Mouse (Mus musculus) thymus, postnatal 10 days (tissue): ENCODE data around the gene Olfr622.

ENCODE experiments used
- DNase-seq, 2 experiments: peaks; one replicate each; pipeline ENCODE4 v3.0.0; 2021; ENCODE audit warnings: low spot score in 2 of 2

Gene Olfr622

DNA sequence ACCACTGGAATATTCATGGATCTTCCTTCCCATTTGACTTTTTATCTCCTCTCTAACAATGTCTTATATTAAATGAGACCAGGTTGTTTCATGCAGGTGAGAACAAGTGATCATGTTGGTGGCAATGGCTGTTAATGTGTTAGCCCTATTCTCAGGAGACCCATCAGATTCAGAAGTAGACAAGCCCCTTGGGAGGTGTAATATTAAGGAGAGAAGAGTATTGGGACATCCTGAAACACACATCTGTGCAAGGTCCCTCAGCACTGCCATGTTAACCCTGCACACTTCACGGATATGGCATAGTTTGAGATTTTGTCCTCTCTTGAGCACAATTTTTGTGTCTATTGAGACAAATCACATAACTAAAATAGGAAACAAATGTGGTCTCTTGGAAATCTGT lies at the start of gene Olfr622:
TSS of gene Olfr622 (minus strand) at position 101 of the 400 bp plus-strand sequence.
- DNase-seq, result no peak

DNA sequence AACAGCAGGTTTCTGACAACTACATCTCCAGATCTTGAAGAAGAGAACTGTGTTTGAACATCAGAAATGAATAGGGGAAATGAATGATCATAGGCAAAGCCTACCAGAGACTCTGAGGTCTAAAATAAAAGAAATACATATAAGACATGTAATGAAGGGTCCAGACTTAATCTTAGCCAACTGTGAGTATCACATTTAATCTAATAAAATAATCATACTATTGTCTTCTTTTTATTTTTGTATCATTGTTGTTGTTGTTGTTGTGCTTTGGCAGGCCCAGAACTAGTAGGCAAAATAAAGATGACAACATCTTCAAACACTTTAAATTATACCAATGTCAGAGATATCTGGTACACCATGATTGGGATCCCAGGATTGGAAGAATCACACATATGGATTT lies 39.9 kb upstream of the Olfr622 start, which contains the start of gene Olfr625-ps1:
TSS of gene Olfr625-ps1 (plus strand) at position 301 of the 400 bp plus-strand sequence.
- no peak for DNase-seq

DNA sequence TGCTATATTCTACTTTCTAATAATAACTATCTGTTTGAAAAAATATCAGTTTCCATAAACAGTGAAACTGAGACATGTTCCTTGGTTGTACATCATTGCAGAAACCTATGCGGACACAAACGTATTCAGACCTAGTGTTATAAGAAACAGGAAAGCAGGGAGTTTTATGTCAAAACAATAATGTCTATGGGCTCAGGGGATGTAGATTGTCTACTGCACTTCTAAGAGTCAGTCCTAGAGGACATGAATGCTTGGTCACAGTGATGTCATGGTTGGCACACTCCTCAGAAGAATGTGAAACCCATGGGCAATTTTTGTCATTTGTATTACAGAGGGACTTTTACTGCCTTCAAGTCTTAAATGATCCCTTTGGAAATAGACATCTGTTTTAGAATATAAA lies 28.6 kb upstream of the Olfr622 start, which contains the start of gene Olfr624:
TSS of gene Olfr624 (minus strand) at position 101 of the 400 bp plus-strand sequence.
- DNase-seq, result no peak

DNA sequence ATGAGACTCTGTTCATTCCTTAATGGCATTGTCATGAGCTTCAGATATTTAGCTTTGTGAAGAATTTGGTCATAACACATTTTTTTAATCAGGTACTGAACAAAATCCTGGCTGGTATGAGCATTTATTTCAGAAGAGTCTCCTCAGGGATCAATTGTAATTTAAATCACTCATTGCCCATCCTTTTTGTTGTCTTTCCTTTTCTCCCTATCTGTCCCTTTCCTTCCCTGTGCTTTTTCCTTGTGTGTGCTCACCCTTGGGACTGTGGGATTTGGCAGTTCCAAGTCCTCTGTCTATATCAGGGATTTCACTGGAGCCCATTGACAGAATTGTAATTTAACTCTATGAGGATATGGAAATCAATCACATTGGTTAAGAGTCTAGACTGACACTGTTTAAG lies 21.1 kb upstream of the Olfr622 start, which contains the start of gene Olfr623:
TSS of gene Olfr623 (minus strand) at position 101 of the 400 bp plus-strand sequence.
- DNase-seq, result no peak

DNA sequence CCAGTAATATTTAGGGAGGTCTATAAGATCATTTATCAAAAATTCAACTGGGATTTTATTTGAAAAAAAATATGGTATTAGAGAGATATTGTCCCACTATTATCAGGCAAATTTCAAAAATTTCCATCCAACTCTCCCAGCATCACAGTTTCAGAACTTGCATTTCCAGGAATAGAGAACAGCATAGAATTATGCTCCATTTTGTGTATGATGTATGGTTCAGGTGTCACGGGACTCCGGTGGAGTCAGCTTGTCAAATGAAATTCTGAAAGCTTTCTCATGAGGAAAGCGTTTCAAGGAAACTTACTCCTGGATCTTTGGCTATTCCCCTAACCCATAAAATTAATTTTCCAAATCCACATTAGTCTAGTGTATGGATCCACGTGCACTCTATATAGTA lies 1.6 kb upstream of the Olfr622 start:
- DNase-seq, result no peak

DNA sequence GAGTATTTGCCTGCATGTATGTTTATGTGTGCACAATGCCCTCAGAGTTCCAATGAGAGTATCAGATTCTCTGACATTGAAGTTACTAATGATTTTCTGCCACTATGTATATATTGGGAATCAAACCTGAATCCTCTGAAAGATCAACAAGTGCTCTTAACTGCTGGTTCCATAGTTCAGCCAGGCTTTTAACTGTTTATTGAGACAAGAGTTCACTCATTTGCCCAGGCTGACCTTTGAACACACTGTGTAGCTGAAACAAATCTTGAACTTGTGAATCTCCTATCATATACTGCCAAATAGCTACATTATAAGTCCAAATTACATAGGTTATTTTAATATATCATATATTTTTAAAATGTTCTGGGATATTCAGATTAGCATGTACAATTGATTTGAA lies 5.7 kb downstream of the Olfr622 start:
- no peak for DNase-seq

DNA sequence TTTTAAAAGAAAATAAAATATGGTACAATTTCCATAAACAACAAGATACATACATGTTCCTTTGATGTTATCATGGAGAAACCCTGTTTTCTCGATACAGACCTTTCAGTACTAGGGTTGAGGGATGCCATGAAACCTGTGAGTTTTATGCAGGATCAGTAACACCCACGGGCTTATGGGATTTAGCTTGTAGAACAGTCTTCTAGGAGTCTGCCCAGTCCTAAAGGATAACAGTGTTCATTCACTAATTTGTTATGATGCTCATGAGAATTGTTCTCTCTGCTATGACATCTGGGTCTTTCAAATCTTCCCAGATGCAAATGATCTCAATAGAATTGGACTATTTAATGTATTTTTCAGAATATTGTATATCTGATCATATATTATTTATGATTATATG lies 30.1 kb downstream of the Olfr622 start, which contains the start of gene Olfr620:
TSS of gene Olfr620 (minus strand) at position 101 of the 400 bp plus-strand sequence.
- no peak for DNase-seq

DNA sequence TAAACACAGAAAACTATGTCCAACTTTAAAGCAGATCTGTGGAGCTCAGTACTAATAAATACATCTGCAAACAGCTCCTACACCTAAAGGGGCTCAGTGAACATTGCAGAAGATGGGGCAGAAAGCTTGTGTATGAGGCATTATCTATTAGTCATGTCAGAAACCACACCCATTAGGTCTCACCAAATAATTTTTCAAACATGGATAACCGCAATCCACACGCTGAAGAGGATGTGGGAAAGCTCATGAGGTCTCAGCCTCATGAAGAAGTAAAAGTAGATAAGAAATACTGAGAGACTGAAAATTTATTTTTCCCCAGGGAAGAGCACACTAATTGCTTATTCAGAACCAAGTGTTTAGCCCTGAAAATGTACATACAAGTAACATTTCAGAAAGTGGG lies 35.1 kb downstream of the Olfr622 start:
- no peak for DNase-seq

DNA sequence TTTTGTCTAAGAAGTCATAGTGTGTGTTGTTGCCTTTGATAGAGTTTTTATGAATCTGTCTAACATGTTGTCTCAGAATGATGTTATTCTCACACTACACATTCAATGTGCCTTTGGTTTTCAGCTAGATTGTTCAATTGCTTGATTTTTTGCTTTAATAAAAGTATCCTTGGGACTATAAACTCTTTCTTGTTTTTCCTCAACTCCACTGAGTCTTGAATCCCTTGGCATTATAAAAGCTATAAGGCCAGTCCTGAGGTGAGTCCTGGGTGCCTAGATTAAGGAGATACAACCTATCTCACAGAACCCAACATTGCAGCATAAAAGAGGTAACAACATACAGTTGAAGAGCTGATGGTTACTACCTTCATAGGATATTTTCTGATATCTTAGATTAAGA lies 42.2 kb downstream of the Olfr622 start, which contains the start of gene Olfr619:
TSS of gene Olfr619 (plus strand) at position 301 of the 400 bp plus-strand sequence.
- DNase-seq, result no peak

DNA sequence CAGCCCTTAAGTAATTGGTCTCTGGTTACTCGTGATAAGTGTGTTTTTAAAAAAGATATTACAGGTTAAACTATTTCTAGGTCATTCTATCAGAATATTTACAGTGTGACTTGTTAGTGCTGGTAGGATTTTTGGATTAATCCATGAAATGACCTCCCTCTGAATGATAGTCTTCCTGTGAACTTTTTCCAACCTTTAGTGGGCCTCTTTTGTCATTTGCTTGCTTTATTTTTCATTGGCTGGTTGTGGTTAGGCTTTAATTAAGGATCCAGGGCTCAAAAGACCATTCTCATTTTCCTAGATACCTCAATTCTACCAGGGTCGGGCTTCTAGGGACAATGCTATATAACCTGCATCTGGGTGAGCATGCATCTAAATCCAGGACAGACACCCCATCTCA lies 52.7 kb downstream of the Olfr622 start, which contains the start of gene Olfr618:
TSS of gene Olfr618 (plus strand) at position 301 of the 400 bp plus-strand sequence.
- DNase-seq, result no peak
